Mouse (Mus musculus): Measurements from ENCODE around the gene Rplp1. TPM values are rescaled to one million over a fixed set of nuclear protein-coding genes. Genes with fewer than 3 reads are reported as not detected.

The Rplp1 gene
- polyA plus RNA-seq, 1 experiment from 2014 or later, result 1,074 TPM

DNA sequence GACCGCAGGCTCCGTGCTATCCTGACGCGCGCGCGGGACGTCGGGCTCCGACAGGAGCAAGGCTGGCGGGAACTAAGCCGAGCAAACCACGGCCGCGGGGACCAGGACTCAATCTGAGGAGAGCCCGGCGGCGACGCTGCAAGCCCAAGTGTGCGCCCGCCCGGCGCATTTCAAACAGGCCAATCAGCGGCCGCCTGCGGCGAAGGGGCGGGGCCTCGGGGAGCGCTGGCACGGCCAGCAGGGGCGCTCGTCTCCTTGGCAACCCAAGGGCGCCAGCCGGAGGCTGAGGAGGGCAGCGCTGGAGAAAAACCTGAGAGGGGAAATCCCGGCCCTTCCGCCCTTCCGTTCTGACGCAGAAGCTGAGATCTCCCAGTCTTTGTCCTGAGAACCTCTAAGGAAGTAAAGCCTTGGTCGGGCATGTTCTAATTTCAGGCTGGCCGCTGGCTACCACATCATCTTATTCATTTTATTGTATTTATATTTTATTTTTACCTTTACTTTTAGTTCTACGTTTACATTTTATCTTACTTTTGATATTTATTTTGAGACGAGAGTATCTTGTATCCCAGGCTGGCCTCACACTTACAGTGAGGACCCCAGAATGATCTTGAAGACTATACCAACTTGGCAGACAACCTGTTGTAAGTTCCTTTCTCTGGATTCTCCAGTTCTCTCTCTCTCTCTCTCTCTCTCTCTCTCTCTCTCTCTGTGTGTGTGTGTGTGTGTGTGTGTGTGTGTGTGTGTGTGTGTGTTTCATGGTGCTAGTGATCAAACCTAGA lies 32.5 kb upstream of the Rplp1 start, which contains the start of gene Kif23:
Gene Kif23, minus strand, starts transcription at position 152 of the 779 bp plus-strand sequence.
- WGBS, result 1% methylated on average over 44 of the region's 44 CpGs
- ATAC-seq (ENCODE audit: insufficient read depth, low FRiP score, low TSS enrichment) (peak; percentile 95), DNase-seq (ENCODE audit: low spot score) (peak; percentile 99)
- Histone ChIP-seq H3K9ac (ENCODE audit: low read length) (peak within 1 kb of the TSS; percentile 78), H3K27me3 (ENCODE audit: control insufficient read depth, insufficient read depth, low read length) (no peaks in the 10 kb centered on the region), H3K9me3 (ENCODE audit: control insufficient read depth, low read length) (no peaks in the 10 kb centered on the region), H3K27ac (ENCODE audit: low read depth, low read length) (peak within 1 kb of the TSS; percentile 69; the same call in 1 of the 2 replicates), H3K4me1 (ENCODE audit: control insufficient read depth, insufficient read depth, low read length) (peaks cover 7% of the 10 kb centered on the region), H3K4me2 (ENCODE audit: low read depth) (peak within 1 kb of the TSS; percentile 95), H3K4me3 (ENCODE audit: low read depth, low read length) (peak within 1 kb of the TSS; percentile 90), H3K36me3 (ENCODE audit: control insufficient read depth, insufficient read depth, low read length) (no peaks in the 10 kb centered on the region)

DNA sequence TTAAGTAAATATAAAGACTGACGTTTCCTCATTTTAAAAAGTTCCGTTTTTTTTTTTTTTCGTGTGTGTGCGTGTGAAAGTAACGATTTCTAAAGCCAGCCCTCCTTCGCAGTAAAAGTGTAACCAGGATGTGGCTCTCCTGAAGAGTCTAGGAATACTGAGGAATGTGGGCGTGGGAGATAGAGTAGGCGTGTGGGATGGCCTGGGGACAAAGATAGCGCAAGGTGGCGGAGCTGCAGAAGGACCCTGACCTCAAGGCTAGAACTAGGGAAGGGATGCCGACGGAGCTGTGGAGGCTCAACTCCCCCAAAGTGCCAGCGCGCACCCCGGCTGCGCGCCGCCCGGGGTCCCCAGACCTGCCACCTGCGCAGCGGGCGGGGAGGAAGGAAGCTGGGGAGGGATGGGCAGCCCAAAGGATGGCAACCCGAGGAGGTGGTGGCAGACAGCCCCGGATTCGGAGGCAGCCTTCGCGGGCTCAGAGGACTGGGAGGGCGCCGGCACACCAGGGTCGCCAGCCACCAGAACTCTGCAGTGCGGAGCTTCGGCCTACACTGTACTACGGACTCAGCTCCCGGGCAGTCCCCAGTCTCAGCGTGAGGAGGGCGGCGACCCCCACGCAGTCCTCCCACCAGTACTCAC lies 31.8 kb upstream of the Rplp1 start:
- peak overlapping the region; percentile 95 for H3K4me2 ChIP-seq (ENCODE audit: low read depth)
- WGBS, result under 1% methylated on average over 38 of the region's 38 CpGs
- peaks cover 7% of the 10 kb centered on the region for H3K4me1 ChIP-seq (ENCODE audit: control insufficient read depth, insufficient read depth, low read length)
- no peaks in the 10 kb centered on the region for H3K36me3 ChIP-seq (ENCODE audit: control insufficient read depth, insufficient read depth, low read length)
- H3K27me3 ChIP-seq (ENCODE audit: control insufficient read depth, insufficient read depth, low read length), result no peaks in the 10 kb centered on the region
- peak overlapping the region; percentile 90 for H3K4me3 ChIP-seq (ENCODE audit: low read depth, low read length)
- peak overlapping the region; percentile 69; the same call in 1 of the 2 replicates for H3K27ac ChIP-seq (ENCODE audit: low read depth, low read length)
- DNase-seq (ENCODE audit: low spot score) (no peak), ATAC-seq (ENCODE audit: insufficient read depth, low FRiP score, low TSS enrichment) (peak; percentile 75)
- no peaks in the 10 kb centered on the region for H3K9me3 ChIP-seq (ENCODE audit: control insufficient read depth, low read length)
- H3K9ac ChIP-seq (ENCODE audit: low read length), result peak overlapping the region; percentile 78

DNA sequence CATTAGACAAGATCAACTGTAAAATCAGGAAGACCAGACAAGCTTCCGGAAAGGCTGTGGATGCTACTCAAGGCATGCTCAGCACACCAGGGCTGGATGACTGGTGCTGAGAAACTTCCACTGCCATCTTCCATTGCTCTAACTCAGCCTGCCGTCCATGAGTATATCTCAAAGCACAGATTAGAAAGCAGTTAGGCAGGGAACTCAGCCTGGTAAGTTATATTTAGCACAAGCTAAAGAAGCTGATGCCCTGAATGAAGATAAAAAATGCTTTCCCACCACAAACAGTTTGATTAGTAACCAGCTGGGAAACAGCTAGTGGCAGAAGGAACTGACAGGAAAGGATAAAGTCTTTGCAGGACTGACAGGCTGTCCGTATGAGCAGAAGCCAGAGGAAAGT lies 26.7 kb upstream of the Rplp1 start:
- Histone ChIP-seq H3K4me3 (ENCODE audit: low read depth, low read length) (no peak overlapping the region), H3K4me1 (ENCODE audit: control insufficient read depth, insufficient read depth, low read length) (no peaks in the 10 kb centered on the region; the same call in 1 of the 2 replicates), H3K9ac (ENCODE audit: low read length) (no peak overlapping the region), H3K4me2 (ENCODE audit: low read depth) (no peak overlapping the region), H3K27ac (ENCODE audit: low read depth, low read length) (no peak overlapping the region), H3K36me3 (ENCODE audit: control insufficient read depth, insufficient read depth, low read length) (0 out of 2 replicates have a peak, but pooled peaks cover 2% of the 10 kb centered on the region), H3K9me3 (ENCODE audit: control insufficient read depth, low read length) (no peaks in the 10 kb centered on the region), H3K27me3 (ENCODE audit: control insufficient read depth, insufficient read depth, low read length) (no peaks in the 10 kb centered on the region)
- no peak for ATAC-seq (ENCODE audit: insufficient read depth, low FRiP score, low TSS enrichment)
- WGBS, result 92% methylated on average over 3 of the region's 3 CpGs
- DNase-seq (ENCODE audit: low spot score), result no peak

DNA sequence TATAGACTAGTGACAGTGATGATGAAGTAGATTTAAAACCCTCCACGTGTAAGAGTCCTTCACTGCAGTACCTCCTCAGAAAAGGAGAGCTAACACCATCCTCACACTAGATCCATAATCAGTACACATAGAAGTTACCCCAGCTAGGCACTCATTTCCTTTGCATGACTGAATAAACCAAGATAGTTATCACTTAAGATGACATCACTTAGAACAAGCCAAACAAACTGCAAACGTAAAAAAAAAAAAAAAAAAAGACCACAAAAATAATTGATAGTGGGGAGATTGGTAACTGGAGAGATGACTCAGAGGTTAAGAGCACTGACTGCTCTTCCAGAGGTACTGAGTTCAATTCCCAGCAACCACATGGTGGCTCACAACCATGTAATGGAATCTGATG lies 19.0 kb upstream of the Rplp1 start:
- DNase-seq (ENCODE audit: low spot score), result no peak
- Histone ChIP-seq H3K27ac (ENCODE audit: low read depth, low read length) (no peak overlapping the region), H3K4me3 (ENCODE audit: low read depth, low read length) (no peak overlapping the region), H3K36me3 (ENCODE audit: control insufficient read depth, insufficient read depth, low read length) (peaks cover 18% of the 10 kb centered on the region), H3K9ac (ENCODE audit: low read length) (no peak overlapping the region), H3K27me3 (ENCODE audit: control insufficient read depth, insufficient read depth, low read length) (no peaks in the 10 kb centered on the region), H3K4me2 (ENCODE audit: low read depth) (no peak overlapping the region), H3K4me1 (ENCODE audit: control insufficient read depth, insufficient read depth, low read length) (no peaks in the 10 kb centered on the region), H3K9me3 (ENCODE audit: control insufficient read depth, low read length) (no peaks in the 10 kb centered on the region)
- no peak for ATAC-seq (ENCODE audit: insufficient read depth, low FRiP score, low TSS enrichment)
- 91% methylated on average over 2 of the region's 2 CpGs for WGBS

DNA sequence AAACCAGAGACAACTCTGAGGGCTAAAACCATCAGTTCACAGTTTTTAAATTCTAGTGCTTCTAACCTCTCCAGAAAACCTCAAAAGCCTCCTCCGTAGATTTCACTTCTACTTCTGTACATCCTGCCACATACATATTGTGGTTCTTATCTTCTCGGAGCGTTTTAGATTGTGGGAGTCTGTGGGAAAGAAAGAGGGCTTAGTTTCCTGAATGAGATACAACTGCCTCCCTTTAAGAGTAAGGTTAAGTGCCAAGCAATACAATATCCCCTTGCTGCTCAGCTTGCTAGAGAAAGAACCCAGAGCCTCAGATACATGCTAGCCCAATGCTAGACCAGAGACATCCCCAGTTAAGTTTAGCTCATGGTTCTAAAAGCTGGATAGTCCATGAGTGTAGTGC lies 17.7 kb upstream of the Rplp1 start:
- Histone ChIP-seq H3K4me3 (ENCODE audit: low read depth, low read length) (no peak overlapping the region), H3K36me3 (ENCODE audit: control insufficient read depth, insufficient read depth, low read length) (peaks cover 18% of the 10 kb centered on the region), H3K4me1 (ENCODE audit: control insufficient read depth, insufficient read depth, low read length) (no peaks in the 10 kb centered on the region), H3K27me3 (ENCODE audit: control insufficient read depth, insufficient read depth, low read length) (no peaks in the 10 kb centered on the region), H3K27ac (ENCODE audit: low read depth, low read length) (no peak overlapping the region), H3K4me2 (ENCODE audit: low read depth) (no peak overlapping the region), H3K9me3 (ENCODE audit: control insufficient read depth, low read length) (no peaks in the 10 kb centered on the region), H3K9ac (ENCODE audit: low read length) (no peak overlapping the region)
- DNase-seq (ENCODE audit: low spot score) (no peak), ATAC-seq (ENCODE audit: insufficient read depth, low FRiP score, low TSS enrichment) (no peak)
- 96% methylated on average over 3 of the region's 3 CpGs for WGBS

DNA sequence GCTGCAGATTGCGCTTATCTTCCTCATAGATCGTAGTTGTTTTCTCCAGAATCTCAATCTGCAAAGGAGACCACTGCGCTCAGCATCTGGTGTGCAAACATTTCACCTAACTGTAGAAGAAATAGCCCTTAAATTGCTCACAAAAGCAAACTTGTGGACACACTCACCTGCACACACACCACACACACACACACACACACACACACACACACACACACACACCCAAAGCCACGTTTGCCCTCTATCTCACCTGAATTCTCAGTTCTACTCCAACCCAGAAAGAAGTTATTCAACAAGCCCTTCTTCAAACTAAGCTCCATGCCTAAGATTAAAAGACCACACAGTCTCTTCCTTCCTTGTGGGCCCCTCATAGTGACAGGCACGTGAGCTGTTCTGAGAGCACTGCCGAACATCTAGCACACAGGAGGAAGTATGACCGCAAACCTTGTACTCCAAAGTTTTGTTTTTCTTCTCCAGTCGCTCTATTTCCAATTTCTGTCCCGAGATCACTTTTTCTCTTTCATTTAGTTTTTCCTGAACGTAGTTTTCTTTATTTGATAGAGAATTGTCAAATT lies 10.8 kb upstream of the Rplp1 start:
- DNase-seq (ENCODE audit: low spot score) (no peak), ATAC-seq (ENCODE audit: insufficient read depth, low FRiP score, low TSS enrichment) (no peak)
- Histone ChIP-seq H3K27ac (ENCODE audit: low read depth, low read length) (no peak overlapping the region), H3K9me3 (ENCODE audit: control insufficient read depth, low read length) (no peaks in the 10 kb centered on the region), H3K9ac (ENCODE audit: low read length) (no peak overlapping the region), H3K4me1 (ENCODE audit: control insufficient read depth, insufficient read depth, low read length) (no peaks in the 10 kb centered on the region), H3K36me3 (ENCODE audit: control insufficient read depth, insufficient read depth, low read length) (peaks cover 22% of the 10 kb centered on the region), H3K4me3 (ENCODE audit: low read depth, low read length) (no peak overlapping the region), H3K27me3 (ENCODE audit: control insufficient read depth, insufficient read depth, low read length) (no peaks in the 10 kb centered on the region), H3K4me2 (ENCODE audit: low read depth) (no peak overlapping the region)
- 94% methylated on average over 10 of the region's 10 CpGs for WGBS

DNA sequence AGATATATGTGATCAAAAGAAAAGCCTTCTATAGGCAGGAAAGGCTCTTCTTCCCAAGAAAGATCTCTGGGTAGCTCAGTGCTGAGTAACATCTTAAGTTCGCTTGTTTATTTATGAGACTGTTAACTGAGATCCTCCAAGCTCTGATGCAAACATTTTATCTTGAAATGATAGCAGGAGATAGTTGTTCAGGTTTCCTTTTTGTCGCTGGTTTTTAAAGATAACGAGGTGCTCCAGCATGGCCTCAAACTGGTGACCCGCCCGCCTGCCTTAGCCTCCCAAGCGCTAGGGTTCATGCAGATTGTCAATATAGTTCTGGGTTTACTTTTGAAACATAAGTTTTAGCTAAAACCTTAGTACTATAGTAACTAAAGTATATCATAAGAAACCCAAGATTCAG lies 6.0 kb upstream of the Rplp1 start:
- WGBS, result 90% methylated on average over 6 of the region's 6 CpGs
- no peaks in the 10 kb centered on the region for H3K9me3 ChIP-seq (ENCODE audit: control insufficient read depth, low read length)
- no peak overlapping the region for H3K4me2 ChIP-seq (ENCODE audit: low read depth)
- no peak overlapping the region for H3K9ac ChIP-seq (ENCODE audit: low read length)
- ATAC-seq (ENCODE audit: insufficient read depth, low FRiP score, low TSS enrichment) (no peak), DNase-seq (ENCODE audit: low spot score) (no peak)
- no peak overlapping the region for H3K27ac ChIP-seq (ENCODE audit: low read depth, low read length)
- no peaks in the 10 kb centered on the region for H3K4me1 ChIP-seq (ENCODE audit: control insufficient read depth, insufficient read depth, low read length)
- peaks cover 16% of the 10 kb centered on the region for H3K36me3 ChIP-seq (ENCODE audit: control insufficient read depth, insufficient read depth, low read length)
- H3K4me3 ChIP-seq (ENCODE audit: low read depth, low read length), result no peak overlapping the region
- H3K27me3 ChIP-seq (ENCODE audit: control insufficient read depth, insufficient read depth, low read length), result no peaks in the 10 kb centered on the region

DNA sequence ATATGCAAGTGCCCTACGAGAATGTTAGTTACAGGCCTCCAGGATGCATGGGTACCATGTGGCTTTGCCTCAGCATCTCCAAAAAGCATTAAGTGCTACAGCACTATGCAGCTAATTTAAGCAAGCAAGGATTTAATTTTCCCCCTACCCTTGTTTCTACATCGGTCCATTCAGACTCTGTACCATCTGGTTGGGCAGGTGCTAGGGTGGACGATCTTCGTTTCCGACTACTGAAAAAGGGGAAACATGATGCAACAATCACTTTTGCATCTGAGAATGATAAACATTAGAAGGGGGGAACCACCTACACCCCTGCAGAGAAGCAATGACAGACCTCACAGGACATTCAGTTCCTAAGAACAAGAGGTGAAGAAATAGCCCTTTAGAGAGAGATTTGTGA lies 5.1 kb upstream of the Rplp1 start:
- H3K9ac ChIP-seq (ENCODE audit: low read length), result no peak overlapping the region
- no peak overlapping the region for H3K27ac ChIP-seq (ENCODE audit: low read depth, low read length)
- DNase-seq (ENCODE audit: low spot score) (no peak), ATAC-seq (ENCODE audit: insufficient read depth, low FRiP score, low TSS enrichment) (no peak)
- no peaks in the 10 kb centered on the region for H3K4me1 ChIP-seq (ENCODE audit: control insufficient read depth, insufficient read depth, low read length)
- no peaks in the 10 kb centered on the region for H3K27me3 ChIP-seq (ENCODE audit: control insufficient read depth, insufficient read depth, low read length)
- no peaks in the 10 kb centered on the region for H3K9me3 ChIP-seq (ENCODE audit: control insufficient read depth, low read length)
- no peak overlapping the region for H3K4me2 ChIP-seq (ENCODE audit: low read depth)
- WGBS, result 96% methylated on average over 5 of the region's 5 CpGs
- peaks cover 14% of the 10 kb centered on the region for H3K36me3 ChIP-seq (ENCODE audit: control insufficient read depth, insufficient read depth, low read length)
- no peak overlapping the region for H3K4me3 ChIP-seq (ENCODE audit: low read depth, low read length)

All from neural tube, embryonic 11.5 days (tissue).